Mouse (Mus musculus): Measurements from ENCODE around the gene Gramd4.

- TF ChIP-seq CTCF (IDR thresholded peaks at IDR 0.05; ENCODE audit: low read depth) (no peak), EP300 (IDR thresholded peaks at IDR 0.05; ENCODE audit: low read depth) (no peak)
These were observed 40.4 kb downstream of the Gramd4 start for GRCm38 (mm10) chr15:86097871-86098270.

Measured in heart, postnatal 0 days (tissue).